Mouse (Mus musculus) regulatory T cell (primary cell): Measurements from ENCODE around the gene Spata5.

Experiments used
- in situ Hi-C: fragments of 300-600 bp; cut with MboI, MseI; formaldehyde crosslinking; loops from one replicate; pipeline ENCODE4 v1.15.1; 2025; ENCODE audit warnings: high pct_unique_total_duplicates

Spata5 gene

DNA sequence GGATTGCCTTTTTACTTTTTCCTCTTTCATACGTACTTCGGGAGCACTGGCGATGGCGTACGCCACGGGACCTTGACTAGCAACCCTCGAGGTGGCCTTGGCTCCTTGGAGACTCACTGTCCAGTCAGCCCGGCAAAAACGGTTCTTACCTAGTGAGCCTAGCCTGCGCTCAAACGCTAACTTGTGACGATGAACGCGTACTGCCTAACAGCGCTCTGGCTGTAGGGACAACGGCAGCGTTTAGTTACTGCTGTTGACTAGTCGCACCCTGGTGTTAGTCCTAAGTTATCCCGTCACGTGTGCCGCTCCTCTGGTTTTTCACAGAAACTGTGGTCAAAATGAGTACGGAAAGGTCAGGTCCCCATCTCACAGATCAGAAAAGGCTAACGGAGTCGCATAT lies 945 bp downstream of the Spata5 start:
- in situ Hi-C loops, result no loop called here

DNA sequence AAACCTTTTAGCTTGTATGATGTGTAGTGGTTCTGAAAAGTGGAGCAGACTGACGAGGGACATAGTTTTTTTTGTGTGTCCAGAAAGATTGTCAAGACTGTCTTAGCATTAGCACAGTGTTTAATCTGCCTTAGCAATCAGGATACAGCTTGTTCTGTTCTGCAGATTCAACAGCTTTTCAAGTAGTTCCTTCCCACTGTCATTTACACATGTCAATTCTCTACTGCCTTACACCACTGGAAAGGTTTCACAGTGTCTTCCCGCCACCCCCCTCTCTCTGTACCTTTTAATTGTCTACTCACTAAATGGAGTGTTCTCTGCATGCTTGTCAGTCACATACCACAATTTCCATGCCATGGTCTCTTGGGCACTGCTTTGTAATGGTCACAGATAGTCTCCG lies 1.5 kb downstream of the Spata5 start:
- in situ Hi-C loops, result no loop called here

DNA sequence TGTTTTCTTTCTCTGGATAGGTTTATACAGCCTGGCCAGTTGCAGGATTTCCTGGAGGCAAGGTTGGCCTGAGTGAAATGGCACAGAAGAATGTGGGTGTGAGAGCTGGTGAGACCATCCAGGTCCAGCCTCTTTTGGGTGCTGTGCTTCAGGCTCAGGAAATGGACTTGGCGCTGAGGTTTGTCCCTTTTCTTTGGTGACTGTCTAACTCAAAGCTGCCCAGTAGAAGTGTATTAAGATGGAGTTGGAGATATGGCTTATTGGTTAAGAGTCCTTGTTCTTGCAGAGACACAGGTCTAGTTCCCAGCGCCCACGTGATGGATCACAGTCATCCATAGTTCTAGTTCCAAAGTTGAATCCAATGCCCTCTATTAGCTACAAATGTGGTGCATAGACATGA lies 6.4 kb downstream of the Spata5 start:
- in situ Hi-C loops, result no loop called here

DNA sequence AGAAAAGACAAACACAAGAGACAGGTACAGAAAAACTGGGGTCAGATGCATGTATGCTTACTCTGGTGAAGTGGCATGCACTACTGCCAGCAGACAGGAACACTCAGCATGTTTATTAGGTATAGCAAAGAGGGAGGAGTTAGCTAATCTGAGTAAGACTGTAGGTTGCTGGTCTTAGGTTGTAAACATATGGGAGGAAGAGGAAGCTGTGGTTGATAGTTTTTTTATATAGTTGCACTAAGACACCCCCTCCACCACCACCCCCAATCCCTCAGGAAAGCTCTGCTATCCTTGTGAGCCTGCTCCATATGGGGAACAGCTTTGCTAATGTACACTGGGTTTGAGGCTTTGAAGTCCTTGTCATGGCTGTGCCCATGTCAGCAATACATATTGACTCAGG lies 10.7 kb downstream of the Spata5 start:
- in situ Hi-C loops, result loop anchor here (10.0 kb wide), 1 partner anchor 1136 kb away; no protein-coding TSS in a partner anchor

DNA sequence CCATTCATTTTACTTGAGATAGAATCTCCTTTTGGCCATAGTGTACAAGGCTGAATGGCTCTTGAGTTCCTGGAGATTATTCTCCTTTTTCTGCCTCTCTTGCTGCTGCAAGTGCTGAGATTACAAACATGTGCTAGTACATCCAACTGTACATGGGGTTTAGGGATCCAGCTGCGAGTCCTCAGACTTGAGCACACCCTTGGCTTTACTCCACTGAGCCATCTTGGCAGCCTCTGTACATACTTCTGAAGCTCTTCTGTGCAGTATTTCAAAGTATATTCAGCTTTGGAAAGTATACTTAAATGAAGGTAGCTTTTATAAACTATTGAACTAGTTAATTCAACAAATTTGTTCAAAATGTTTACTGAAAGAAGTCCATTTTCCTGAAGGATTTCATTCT lies 20.1 kb downstream of the Spata5 start:
- in situ Hi-C loops, result loop anchor here (10.0 kb wide), 1 partner anchor 1145 kb away; no protein-coding TSS in a partner anchor

DNA sequence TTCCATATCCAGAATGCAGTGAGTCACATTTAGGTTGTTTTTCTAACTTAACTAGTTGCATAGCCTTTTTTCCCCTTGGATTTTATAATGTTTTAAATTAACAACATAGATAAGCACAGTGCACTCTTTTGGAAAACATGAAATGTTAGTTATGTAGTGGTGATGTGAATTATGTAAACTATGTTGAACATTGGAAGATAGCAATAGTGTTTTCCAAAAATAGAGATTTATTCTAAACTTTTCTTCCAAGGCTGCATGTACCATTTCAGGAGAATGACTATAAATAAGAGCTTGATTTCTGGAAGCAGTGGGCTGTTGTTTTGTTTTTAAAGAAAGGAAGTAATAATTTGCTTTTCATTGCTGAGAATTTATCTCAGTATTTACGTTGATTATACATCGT lies 23.7 kb downstream of the Spata5 start:
- in situ Hi-C loops, result no loop called here

DNA sequence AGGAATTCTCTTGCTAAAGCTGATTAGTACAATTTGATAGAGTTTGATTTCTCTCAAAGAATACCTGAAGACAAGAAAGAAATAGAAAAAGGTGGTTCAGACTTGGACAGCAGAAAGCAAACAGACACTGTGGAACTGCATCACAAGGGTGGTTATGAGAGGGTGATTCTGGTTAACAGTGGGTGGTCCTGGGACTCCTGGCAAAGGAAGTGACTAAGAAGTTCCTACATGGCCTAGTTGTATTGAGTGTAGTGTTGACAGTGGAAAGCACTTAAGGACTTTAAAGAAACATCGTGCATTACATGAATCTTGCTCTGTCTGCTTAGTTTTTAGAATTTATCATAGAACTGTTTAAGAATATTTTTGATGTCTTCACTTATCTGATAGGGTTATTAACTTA lies 36.3 kb downstream of the Spata5 start:
- in situ Hi-C loops, result no loop called here

DNA sequence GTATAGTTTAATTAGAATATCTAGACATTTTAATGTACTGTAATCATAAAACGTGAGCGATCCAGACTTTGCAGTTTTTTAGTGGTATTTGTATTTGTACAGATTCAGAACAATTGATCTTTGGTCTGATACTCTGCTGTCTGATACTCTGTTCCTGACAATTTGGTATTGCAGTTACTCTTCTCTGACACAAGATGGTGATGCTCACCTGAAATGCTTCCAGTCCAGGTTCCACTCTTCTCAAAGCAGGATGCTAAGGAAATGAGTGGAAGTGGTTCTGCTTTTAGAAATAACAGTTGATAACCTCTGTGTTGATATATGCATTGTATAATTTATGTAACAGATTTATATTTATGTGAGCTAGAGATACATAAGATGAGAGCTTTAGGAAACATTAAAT lies 48.5 kb downstream of the Spata5 start:
- in situ Hi-C loops, result loop anchor here (5.0 kb wide), 1 partner anchor 49 kb away; no protein-coding TSS in a partner anchor

DNA sequence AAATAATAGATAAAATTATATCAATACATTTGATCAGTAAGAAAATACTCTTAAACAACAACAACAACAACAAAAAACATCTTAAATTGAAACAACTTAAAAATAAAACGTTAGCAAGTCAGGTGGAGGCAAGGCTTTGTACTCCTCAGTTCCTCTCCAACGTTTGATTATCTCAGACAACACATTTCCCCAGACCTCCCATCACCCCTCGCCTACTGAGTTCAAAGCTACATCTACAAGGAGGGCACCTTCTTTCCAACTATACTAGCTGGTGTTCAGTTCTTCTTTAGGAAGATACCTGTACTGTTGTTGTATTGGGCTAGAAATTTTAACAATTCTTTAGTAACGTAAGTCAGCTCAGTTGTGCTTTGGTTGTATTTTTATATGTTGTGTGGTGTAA lies 49.7 kb downstream of the Spata5 start:
- in situ Hi-C loops, result loop anchor here (5.0 kb wide), 1 partner anchor 48 kb away; no protein-coding TSS in a partner anchor

DNA sequence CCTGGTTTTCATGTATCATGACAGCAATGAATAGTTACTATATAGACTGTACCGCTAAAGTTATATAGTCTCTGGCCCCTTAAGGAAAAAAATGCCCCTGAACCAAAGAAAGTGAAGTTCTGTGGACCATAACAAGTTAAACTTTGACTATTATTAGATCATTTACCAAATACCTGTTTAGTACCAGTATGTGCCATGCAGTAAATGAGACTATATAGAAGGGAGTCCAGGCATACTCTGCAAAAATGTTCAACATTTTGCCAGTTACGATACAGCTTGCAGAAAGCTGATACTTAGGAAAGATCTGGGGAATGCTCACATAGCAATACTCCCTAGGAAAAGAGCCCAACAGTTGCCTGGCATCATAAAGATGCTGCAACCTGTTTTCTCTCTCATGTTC lies 51.2 kb downstream of the Spata5 start:
- in situ Hi-C loops, result loop anchor here (5.0 kb wide), 1 partner anchor 751 kb away; no protein-coding TSS in a partner anchor

DNA sequence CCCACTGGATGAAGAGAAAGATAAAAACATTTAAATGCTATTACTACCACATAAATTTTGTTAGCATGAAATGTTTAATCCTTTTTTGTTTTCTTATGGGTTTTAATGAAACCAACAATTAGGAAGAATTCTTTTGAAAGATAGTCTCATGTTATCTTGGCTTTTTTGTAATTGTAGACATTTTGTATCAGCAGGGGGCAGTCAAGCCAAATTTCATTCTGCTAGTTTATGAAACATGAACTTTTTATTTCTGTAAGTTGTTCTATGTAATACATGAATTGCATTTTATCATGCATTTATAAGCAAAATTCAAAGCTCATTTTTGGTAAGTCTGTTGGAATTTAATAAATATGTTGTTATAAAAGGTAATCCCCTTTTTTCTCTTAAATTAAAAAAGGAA lies 52.8 kb downstream of the Spata5 start:
- in situ Hi-C loops, result loop anchor here (5.0 kb wide), 1 partner anchor 750 kb away; no protein-coding TSS in a partner anchor

DNA sequence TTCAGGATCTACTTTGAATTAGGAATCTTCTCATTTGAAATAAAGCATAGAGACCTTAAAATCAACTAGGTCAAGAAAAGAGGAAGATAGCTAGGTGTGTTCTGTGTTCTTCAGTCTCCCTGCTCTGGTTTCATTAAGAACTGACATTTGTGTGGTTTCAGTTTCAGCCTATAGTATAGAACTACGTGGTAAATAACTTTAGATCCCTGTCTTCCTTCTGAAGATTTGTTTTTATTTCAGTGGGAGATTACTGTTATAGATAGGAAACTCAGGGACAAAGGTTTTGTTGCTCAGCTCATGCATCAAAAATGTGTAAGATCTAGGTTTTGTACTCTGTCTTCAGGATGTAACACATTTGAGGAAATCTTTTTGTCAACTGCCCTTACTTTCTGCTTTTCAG lies 56.8 kb downstream of the Spata5 start:
- in situ Hi-C loops, result no loop called here

DNA sequence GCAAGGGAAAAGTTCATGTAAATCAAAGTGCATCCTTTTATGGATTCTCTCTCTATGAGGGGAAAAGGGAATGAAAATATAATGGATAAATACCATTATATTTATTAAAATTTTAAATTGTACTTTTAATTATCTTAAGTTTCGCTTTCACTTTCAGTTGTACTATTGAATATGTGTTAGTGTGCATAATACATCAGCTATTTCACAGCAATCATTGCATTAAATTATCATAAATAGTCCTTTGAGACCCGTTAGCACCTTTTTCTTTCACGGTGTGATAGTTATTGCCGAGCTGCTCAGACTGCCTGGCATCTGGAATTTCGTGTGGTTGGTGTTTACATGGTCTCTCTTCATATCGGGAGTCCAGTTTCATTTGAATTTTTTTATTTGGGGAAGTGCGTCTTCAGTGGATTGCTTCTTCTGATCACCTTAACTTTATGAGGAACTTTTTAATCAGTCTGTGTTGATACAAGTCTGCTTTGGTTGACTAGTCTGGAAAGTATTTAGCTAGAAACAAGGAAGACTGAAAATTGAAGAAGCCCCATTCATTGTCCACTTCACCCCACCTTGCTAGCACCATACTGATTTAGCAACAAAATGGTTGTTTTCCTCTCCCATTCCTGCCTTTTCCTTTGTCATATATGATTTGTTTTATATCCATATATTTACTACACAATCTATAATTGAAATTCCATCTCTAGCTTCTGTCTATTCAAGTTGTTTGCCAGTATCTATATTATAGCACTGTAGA lies 57.9 kb downstream of the Spata5 start:
- in situ Hi-C loops, result no loop called here

DNA sequence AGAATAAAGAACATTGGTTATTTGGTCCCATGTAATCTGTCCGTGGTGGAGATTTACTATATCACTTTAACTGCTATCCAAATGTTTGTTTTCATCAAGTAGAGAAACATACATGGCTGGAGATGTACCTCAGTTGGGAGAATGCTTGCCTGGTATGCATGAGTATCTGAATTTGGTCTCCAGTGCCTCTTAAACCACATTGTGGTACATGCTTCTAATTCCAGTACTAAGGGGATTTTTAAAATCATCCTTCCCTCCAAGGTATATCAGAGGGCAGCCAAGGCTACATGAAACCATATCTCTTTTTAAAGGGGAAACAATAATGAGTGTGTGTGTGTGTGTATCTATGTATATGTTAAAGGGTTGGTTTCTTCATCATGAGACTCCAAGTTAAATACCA lies 60.1 kb downstream of the Spata5 start:
- in situ Hi-C loops, result no loop called here

DNA sequence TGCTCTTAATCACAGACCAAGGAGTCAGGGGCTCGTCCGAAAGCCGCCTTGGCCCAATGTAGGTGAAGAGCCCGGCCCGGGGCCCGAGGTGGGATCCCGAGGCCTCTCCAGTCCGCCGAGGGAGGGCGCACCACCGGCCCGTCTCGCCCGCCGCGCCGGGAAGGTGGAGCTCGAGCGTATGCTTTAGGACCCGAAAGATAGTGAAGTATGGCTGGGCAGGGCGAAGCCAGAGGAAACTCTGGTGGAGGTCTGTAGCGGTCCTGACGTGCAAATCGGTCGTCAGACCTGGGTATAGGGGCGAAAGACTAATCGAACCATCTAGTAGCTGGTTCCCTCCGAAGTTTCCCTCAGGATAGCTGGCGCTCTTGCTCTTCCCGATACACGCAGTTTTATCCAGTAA lies 61.6 kb downstream of the Spata5 start:
- in situ Hi-C loops, result no loop called here

DNA sequence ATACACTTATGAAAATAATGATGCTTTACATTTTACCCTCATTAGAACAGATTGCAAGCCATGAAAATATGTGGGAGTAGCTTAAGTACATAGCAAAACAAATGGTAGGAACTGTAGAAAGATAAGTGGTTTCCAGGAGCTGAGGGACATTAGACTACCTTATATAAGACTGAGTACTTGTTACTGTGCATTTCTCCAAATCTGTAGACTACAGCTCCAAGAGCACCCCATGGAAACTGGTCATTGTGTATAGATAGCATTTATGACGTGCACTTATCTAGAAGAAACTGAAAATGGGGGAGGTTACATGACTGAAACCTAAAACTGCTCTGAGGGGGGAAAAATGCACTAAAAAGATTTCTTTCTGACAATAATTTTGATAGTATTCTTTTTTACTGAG lies 63.0 kb downstream of the Spata5 start:
- in situ Hi-C loops, result no loop called here

DNA sequence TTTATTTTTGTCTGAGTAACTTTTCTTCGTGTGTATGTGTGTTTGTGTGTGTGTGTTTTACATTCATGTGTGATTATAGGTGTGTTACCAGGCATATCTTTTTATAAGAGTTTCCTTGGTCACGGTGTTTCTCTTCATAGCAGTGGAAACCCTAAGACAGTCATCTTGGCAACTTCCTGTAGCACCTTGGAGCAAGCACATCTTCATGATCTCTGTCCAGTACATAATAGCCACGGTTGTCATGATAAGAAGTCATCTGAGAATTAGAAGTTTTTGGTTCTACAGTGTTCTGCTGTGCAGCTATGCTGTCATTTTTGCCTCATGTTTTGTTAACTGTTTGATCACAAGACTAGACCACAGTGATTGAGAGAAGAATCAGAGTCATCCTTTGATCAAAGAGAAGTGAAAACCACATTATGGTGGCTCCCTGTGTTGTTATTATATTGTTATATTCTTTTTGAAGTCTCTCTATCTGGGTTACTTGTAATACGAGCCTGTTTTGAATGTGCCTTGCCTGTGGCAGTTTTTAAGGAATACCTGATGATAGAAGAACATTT lies 64.1 kb downstream of the Spata5 start:
- in situ Hi-C loops, result no loop called here

DNA sequence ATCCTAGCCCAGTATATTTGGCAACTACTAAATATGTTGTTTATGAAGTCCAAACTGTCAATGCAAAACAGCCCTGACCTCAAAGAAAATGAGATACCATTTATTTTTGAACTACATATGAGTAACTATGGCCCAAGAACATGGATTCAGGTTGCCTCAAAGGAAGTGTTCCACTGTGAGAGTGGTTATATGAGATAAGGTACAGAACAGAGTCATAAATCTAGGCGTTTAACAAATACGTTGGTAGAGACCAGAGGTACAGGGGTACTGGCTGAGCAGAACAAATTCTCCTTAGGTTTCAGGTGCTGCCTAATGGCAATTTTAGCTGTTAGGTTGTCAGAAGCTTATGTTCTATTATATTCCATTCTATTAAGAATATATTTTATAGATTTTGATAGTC lies 67.9 kb downstream of the Spata5 start:
- in situ Hi-C loops, result loop anchor here (5.0 kb wide), 1 partner anchor 860 kb away; no protein-coding TSS in a partner anchor

DNA sequence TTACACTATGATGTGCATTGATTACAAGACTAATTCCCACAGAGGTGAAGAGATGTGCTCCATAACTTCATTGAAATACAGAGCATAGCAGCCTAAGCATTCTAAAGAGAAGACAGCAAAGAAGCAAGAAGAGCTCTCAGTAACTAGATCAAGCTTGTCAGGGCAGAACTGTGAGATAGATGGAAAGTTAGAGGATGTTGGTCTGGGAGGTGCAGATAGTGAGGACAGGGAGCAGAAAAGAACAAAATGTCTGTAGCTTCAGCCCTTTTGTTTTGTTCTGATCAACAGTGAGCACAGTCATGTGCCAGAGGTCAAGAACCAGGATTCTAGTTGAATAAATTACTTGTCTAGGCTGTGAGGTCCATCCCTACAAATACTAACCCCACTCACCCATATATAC lies 68.5 kb downstream of the Spata5 start:
- in situ Hi-C loops, result loop anchor here (5.0 kb wide), 1 partner anchor 859 kb away; no protein-coding TSS in a partner anchor

DNA sequence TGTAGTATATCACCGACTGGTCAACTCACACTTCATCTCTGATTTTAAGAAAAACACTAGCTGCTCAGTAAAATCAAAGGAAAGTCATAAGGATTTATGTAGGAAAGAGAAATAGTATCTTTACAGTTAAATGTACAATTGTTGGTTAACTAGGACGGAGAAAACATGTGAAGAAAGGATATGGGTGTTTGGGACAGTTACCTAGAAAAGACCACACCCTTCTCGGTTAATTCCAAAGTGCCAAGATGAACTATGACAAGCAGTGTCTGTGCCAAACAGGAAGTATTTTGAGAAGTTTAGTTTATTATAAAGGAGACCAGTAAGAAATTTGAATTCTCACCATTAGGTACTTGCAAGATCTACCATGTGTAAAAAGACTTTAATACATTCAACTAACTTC lies 70.3 kb downstream of the Spata5 start:
- in situ Hi-C loops, result no loop called here

DNA sequence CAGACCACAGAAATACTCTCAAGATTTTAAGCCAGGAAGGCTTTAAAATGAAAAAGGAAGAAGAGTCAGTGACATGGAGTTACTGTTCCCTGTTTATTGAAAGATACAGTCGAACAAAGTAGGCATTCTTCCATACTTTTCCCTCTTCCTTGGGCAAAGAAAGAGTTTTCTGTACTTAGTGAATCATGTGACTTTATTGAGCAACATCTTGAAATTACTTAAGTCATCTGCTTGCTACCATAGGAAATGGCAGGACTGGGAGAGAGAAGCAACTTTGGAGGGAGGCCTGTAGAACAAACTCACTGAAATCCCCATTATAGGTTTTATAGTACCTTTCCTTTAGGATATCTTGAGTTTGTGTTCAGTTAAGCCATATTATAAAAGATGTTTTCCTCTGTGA lies 81.2 kb downstream of the Spata5 start:
- in situ Hi-C loops, result no loop called here

DNA sequence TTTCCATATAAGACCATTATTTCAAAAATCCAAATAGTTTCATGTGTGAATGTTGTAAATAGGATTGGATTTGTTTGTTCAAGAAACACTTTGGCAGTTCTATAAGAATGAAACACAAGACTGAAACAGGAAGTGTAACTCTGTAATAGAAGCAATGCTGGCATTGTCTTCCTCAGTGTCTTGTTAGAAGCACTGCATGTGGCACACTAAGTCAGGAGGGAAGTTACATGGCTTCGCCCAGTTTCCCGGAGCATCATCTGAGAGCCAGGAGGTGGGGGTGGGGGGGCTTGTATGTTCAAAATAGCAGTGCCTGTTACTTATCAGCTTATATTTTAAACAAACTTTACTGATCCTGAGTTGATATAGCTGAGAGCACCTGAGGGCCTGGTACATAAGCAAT lies 82.9 kb downstream of the Spata5 start:
- in situ Hi-C loops, result no loop called here

DNA sequence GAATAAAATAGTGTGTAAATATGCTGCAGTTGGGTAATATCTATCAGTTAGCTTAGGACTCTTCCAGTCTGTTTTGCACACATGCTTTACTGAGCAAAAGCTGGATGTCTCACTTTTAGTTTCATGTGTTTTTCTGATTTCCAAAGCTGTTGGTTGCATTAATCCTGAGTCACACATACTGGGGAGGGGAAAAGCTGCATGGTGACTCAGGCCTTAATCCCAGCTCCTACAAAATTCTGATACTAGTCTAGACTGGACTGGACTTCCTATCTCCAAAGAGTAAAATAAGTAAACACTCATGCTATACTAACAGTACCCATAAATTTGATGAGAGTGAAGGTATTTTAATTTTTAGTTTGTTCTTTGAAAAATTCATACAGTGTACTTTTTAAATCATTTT lies 84.2 kb downstream of the Spata5 start:
- in situ Hi-C loops, result no loop called here
